Mouse (Mus musculus): ENCODE data around the gene Ndrg4.
"Not testable (repeated sequence)": the region's sequence is repeated elsewhere in the genome, so short reads cannot be mapped to it uniquely, and the experiment has no call there.

The Ndrg4 gene

DNA sequence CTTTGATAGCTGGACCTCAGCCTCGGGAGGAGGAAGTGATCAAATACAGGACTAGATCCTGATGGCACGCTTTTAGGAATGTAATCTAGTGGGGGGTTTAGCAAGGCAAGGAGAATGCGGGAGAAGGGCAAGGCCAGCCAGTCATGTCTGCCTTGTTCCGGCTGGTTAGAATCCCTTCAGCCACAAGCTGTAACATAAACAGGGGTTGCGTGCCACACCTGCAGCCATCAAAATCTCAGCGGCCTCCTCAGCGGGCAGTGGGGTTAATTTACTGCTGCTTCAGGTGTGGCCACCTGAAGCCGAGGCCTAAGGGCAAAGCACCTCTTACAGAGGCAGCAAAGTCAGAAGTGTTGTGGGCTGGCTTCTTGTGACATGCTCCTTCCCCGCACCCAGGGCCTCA is at the start of gene Ndrg4:
Gene Ndrg4 (plus strand): TSS at position 350 of the 400 bp plus-strand sequence.
- DNase-seq (ENCODE audit: low spot score in 2 of 2): no peak

DNA sequence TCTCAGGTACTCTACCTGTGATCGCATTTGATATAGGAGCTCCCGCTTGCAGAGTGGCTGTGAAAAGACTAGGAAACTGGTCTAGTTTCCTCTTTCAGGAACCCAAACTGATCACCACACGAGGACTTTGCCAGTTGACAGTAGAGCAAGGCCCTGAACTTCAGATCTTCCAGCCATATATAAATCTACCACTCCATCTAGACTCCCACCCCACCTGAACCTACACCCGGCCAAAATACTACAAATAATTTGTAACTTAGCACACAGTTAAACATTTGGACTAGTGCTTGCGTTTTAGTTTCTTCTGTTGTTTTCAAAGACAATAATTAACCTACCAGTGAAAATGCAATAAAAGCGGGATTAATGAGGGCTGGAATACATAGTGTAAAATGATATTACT is 43.9 kb upstream of the Ndrg4 start:
- no peak for DNase-seq (ENCODE audit: low spot score in 2 of 2)

DNA sequence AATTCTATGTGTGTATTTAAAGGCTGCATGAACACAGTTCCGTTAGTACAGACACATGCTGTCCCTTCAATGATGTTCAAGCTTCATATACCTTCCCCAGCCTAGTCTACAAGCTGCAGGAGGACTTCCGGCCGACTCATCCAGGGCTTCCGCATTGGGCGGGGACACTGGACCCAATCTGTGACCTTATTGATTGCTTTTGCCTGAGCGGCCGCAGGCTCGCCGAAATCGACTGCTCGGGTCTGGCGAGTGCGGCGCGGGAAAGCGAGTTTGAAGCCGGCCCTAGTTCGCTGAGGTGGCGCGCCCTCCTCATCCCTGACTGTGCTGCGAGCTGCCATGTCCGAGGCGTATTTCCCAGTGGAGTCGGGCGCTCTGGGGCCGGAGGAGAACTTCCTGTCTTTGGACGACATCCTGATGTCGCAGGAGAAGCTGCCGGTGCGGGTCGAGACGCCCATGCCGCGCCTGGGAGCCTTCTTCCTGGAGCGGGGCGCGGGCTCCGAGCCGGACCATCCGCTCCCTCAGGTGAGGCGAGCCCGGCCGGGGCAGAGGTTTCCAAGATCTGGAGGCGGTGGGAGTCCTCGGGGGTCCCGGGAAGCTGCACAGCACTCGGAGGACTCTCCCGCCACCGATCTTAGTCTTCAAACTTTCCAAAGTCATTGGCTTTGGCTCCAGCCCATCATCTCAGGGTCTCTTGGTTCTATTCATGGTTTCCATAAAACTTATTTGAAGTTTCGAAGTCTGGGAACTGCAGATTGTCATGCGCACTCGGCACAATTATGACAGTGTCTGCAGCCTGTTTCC is 43.3 kb upstream of the Ndrg4 start, which contains the start of gene Gins3:
Gene Gins3 (plus strand): TSS at position 192 of the 801 bp plus-strand sequence.
- DNase-seq (ENCODE audit: low spot score in 2 of 2): peak; percentile 81 to 88

DNA sequence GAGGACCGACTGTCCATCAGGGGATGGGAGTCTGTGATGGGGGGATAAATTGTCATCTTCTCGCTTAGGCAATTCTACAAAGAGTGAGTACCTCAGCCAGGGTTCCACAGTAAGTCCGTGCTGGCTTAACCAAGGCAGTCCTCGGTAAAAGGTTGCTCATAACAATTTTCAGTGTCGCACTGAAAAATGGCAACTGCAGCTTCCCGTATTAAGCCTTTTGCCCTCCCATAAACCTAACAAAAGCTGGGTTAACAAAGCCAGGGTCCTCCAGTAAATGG is 42.8 kb upstream of the Ndrg4 start:
- no peak for DNase-seq (ENCODE audit: low spot score in 2 of 2)

DNA sequence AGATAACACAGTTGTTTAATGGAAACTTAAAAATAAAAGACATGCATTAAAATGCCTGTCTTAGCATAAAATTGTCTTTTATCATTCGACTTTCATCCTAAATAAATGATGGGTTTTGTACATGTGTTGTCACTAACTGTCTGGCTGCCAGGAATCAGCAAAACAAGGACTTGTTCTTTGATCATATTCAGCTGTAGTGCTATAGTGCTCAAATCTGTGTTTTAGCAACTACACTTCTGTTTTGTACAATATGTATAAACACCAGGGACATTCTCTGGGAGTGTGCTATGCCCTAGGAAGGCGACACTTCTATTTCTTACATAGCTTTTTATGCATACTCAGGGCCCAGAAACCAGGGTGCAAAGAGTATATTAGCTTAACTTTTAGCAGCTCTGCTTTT is 31.8 kb upstream of the Ndrg4 start:
- no peak for DNase-seq (ENCODE audit: low spot score in 2 of 2)

DNA sequence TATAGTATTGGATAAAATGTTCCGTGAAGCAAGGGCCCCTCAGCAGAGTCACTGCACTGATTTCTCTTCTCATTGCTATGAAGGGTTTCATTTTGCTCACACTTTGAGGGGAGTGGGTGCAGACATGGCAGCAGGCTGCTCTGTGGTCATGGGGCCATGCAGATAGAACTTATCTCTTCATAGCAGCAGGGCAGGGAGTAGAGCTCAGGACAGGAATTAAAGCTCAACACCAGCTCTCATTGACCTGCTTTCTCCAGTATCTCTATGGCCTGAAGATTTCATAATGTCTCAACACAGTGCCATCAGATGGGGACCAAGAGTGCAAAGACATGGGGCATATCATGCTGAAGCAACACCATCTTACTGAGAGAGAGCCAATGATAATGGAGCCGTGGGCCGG is 28.5 kb upstream of the Ndrg4 start:
- DNase-seq (ENCODE audit: low spot score in 2 of 2): no peak

DNA sequence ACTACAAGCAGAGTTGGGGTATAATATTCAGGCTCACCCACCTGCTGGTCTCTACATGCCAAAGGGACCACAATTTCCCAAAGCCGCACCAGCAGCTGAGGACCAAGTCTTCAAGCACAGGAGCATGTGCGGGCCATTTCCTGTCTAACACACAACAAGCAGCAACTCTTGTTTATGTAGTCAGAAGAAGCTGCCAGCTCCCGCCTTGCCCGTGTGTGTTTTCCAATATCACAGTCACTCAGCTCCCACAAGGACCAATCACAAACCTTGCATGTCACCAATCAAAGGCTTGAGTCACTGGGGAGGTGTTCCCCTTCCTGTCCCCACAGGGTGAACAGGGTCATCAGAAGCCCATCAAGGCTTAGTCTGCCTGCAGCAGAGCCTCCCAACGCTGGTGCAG is 23.4 kb upstream of the Ndrg4 start:
- no peak for DNase-seq (ENCODE audit: low spot score in 2 of 2)

DNA sequence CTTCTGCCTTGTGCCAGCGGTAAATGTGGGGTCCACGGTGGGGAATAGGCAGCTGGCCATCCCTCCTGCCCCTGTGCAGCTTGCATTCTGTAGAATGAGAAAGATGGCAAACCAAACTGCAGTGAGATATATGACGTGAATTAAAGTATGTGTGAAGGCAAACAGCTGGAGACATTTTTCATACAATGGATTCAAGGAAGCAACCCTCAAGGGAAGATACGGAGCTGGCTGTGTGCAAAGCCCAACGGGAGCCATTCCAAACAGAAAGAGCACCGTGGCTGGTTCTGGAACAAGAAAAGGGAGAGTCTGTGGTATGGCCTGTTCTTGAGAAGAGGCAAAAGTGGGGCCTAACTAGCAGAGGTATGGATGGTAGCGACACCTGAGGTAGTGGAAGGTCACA is 20.9 kb upstream of the Ndrg4 start:
- DNase-seq (ENCODE audit: low spot score in 2 of 2): no peak

DNA sequence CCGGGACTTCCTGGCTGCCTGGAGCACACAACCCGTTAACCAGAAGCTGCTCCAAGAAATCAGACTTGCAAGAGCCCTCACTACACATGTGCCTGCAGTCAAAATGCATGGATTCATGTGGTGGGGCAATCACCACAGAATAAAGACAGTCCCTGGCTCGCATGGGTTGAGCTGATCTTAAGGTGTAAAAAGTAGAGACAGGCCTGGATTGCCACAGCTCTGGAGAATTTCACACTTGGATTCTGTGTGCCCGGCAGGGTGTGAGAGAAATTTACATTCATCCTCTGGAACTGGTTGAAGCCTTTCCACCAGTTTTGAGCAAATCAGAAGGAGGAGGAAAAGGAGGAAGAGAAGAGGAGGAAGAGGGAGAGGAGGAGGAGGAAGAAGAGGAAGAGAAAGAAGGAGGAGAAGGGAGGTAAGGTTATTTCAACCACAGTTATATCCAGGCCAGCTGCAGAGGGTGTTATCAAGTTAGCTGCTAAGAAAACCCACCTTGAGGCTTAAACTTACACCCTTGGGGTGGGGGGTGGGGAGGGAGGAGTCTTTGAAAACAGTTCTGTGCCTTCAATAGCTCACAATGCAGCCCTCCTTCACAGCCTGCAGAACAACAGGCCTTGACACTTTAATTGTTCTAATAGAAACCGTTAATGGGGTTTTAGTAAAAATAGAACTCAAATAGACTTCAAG is 20.3 kb upstream of the Ndrg4 start:
- DNase-seq (ENCODE audit: low spot score in 2 of 2): no peak

DNA sequence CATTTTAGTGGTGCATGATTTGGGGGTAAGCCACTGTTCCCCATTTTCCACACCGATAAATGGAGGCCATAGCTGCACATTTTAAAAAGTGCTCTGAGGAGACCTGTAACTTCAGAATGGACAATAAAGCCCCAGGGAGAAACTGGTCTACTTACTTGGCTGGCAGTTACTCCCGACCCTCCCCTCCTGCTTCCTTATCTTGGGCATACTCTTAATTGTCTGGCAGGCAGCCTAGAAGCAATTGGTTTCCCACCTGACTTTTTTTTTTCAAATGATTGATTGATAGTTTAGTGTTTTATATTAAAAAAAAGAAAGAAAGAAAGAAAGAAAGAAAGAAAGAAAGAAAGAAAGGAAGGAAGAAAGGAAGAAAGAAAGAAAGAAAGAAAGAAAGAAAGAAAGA is 19.3 kb upstream of the Ndrg4 start:
- no peak for DNase-seq (ENCODE audit: low spot score in 2 of 2)

DNA sequence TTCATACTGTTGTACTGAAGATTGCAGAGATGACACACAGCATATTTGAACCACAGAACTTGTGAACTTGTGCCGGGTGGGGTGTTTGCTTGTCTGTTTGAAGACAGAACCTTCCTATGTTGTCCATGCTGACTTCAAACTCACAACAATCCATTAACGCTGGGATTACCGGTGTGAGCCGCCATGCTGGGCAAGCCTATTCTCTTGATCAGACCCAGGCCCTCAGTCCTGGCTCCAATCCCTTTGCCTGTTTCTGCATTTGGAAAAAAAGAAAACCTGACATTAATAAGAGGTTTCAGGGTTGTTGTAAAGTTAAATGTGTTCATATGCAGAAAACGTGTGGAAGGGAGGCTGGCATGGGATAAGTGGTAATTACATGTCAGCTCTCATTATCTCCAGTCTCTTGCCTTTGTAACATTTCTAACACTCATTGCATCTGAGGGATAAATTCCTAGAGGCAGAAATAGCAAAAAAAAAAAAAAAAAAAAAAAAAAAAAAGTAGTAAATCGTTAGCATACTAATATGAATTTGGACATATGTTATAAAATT is 16.4 kb upstream of the Ndrg4 start:
- no peak for DNase-seq (ENCODE audit: low spot score in 2 of 2)

DNA sequence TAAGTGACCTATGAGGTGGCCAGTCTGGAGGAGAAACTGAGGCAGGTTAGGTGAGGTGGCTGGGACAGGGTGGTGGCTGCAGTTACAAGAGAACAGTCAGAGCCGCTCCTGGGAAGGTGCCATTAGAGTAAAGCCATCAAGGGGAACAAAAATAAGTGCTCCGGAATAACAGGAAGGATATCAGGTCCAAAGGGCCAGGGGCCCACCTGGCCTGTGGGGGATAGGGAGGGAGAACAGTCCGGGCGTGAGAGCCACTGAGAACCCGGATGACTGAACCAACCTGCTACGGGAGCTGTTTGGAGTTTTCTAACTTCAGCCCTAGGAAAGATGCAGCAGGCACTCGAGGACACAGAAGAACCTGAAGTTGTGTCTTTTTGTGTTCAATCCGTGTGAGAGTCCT is 15.7 kb upstream of the Ndrg4 start:
- DNase-seq (ENCODE audit: low spot score in 2 of 2): no peak

DNA sequence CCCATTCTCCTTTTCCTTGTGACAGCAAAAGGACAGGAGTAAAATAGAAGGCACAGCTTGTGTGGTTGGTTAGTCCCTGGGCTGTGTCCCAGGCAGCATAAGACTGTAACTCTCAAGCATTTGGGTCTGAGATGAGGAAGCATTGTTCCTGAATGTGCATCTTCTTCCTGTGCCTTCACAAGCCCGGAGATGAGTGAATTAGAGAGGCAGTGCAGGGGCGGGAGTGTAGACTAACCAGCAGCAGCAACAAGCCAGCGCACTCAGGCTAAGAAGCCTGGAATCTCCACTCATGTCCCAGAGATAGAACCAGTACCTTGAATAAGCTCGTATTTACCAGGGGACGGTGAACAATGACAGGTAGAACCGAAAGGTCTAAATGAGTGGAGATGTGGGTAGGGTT is 15.2 kb upstream of the Ndrg4 start:
- DNase-seq (ENCODE audit: low spot score in 2 of 2): no peak

DNA sequence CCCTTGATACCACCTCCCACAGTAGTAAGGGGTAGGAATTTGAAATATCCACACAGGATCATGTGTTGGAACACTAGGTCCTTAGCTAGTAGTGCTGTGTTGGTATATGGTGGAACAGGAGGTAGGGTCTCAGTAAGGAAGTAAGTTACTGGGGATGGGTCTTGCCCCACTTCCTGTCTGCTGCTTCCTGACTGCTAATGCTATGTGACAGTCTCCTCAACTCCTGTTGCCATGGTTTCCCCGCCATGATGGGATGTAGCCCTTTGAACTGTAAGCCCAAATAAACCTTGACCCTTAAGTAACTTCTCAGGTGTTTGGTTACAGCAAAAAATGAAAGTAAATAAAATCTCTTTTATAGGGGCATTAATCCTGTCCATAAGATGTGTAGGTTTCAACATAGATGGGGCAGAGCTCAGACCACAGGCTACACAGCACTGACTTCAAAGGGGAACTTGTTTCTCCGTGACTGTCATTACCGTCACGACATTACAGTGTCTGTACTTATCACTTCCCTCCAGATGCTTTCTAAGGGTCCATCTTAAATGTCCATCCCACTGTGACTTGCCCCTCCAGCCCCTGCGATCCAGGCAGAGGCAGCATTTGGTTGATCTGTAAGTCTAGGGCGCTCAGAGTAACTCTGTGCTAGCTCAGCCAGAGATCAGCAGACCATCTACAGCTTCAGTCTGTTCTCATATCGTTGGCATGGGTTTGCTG is 13.7 kb upstream of the Ndrg4 start:
- no peak for DNase-seq (ENCODE audit: low spot score in 2 of 2)

DNA sequence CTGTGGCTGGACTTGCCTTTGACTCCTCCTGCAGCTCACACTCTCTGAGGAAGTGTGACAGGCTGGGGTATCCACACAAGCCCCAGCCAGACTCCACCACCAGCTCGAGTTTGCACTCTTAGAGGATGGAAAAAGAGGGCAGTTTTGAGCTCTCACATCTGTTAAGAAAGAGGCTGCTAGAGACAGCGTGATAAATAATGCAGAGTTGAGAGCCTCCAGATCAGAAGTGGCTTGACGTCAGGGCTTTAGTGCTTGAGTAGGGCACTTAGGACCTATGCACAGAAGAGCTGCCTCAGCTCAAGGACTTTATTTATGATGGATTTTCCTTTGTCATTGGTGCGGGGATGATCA is 13.2 kb upstream of the Ndrg4 start:
- no peak for DNase-seq (ENCODE audit: low spot score in 2 of 2)

DNA sequence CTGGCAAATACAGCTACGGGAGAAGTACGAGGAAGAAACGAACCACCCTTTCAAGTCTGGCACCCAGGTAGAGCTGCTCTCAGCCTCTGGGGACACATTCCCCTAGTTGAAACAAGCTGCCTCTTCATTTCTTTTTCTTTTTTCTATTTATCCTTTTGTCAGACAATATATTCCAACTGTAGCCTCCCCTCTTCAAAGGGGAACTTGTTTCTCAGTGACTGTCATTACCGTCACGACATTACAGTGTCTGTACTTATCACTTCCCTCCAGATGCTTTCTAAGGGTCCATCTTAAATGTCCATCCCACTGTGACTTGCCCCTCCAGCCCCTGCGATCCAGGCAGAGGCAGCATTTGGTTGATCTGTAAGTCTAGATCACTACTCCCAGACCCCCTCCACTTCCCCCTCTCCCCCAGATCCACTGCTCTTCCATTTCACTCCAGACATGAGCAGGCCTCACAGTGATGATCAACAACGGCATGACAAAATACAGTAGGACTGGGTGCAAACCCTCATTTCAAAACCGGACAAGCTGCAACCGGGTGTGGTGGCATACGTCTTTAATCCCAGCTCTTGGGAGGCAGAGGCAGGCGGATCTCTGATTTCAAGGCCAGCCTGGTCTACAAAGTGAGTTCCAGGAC is 10.8 kb upstream of the Ndrg4 start:
- DNase-seq (ENCODE audit: low spot score in 2 of 2): not testable (repeated sequence)

DNA sequence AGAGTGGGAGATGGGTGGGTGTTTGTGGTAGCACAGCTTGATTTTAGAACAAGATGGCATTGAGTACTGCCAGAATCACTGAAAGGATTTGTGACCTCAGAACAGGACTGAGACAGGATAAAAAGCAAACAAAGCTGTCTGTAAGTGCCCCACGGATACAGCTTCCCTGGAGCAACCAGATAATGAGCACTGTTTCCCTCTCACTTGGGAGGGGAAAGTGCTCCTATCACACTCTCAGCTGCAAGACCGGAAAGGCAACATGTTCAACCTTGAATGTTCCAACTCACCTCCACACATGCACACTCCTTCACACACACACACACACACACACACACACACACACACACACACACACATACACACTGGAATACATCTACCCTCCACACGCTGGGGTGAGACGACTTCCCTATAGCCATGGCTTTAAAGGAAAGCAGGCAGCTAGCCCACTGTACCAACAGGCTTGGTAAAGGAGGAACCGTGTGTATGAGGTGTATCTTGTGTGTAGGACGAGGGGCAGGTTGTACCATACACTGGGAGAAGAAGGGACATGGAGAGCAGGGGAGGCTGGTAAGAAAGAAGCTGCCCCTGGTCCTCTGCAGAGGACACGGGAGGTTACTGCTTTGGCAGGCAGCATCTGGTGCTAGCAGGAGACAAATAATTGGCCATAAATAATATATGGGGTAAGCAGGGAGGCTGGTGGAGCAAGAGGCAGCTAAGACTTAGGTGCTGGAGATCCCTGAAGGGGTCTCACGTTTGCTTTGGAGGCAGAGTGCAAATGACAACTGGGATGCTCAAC is 8.4 kb upstream of the Ndrg4 start:
- DNase-seq (ENCODE audit: low spot score in 2 of 2): no peak

DNA sequence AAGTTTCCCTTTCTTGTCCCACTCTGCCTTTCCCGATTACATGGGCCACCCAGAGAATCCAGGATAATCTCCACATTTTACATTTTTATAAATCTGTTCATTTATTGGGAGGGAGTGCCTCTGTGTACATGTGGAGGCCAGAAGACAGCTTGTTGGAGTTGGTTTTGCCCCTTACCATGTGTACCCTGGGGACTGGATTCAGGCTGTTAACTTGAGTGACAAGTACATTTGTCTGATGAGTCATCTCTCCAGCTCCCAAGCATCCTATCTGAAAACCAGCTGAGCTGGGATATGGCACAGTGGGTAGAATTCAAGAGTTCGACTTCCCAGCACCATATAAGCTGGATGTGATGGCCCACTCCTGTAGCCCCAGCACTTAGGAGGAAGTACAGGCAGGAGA is 6.8 kb upstream of the Ndrg4 start:
- no peak for DNase-seq (ENCODE audit: low spot score in 2 of 2)

DNA sequence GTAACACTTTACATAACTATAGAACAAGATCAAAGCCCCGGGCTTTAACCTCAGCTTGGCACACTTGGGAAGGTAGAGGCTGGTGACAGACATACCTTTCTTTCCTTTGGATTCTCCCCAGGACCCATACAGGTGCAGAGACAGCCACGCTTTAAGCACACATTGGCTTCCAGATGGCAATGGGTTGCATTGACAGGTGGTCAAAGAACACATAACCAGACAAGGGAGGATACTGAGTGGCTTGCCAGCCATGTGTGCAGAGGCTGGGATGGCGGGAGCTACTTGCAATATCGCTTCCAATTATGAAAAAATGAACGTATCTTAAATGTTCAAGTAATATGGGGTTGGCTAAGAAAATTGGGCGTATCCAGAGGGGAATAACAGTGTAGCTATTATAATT is 4.9 kb upstream of the Ndrg4 start:
- DNase-seq (ENCODE audit: low spot score in 2 of 2): no peak

DNA sequence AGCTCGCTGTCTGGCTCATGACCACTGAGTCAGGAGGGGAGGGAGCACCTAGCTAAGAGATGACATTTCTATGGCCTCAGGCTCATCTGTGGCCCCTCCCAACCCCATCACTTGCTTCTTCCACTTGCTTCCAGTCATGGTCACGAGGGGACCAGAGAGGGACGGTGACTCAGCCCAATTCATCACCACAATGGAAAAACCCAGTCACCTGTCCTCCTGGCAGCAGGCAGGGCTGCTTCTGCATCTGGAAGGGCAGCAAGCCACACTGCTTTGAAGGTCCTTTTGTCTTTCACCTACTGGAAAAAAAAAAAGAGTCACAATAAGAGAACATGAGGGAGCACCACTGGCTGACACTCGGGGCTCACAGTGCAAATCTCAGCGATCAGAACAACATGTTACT is 4.0 kb upstream of the Ndrg4 start:
- DNase-seq (ENCODE audit: low spot score in 2 of 2): no peak

DNA sequence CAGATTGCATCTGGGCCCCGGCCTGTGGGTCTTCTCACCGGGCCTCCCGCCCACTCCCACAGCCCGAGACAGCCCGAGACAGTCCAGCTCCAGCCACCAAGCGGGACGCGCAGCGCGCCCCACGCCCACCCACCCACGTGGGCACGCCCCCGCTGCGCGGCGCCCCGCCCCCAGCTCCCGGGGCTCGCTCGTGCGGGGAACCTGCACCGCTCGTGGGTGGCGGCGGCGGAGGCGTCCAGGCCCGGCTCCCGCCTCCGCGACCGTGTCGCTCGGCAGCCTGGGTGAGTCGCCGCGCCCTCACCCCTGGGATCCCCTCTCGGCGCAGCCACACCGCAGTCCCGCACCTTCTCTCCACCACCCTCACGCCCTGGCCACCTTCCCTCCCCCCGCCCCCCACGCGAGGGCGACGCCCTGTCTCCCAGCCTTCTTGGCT is 827 bp downstream of the Ndrg4 start:
- no peak for DNase-seq (ENCODE audit: low spot score in 2 of 2)

Measured in frontal cortex, postnatal 10 days (tissue).